Mouse (Mus musculus) lung, adult 10 weeks (tissue): ENCODE data around the gene Klra2. TPM values are rescaled to one million over a fixed set of nuclear protein-coding genes. Genes with fewer than 3 reads are reported as not detected.

Experiments
- polyA plus RNA-seq: library from polyadenylated mRNA; stranded (reverse); fragments of 350-450 nt; fragmentation: Illumina TruSeq; extraction: RNeasy Lipid Tissue Mini Kit (QIAGEN cat#74804); gene quantifications from one replicate; pipeline ENCODE4 v1.2.3, GENCODE M21; 2014; ENCODE audit warnings: low read depth, low replicate concordance; ENCODE audit not compliant: insufficient read depth

Gene Klra2
- 7.7 TPM for polyA plus RNA-seq

DNA sequence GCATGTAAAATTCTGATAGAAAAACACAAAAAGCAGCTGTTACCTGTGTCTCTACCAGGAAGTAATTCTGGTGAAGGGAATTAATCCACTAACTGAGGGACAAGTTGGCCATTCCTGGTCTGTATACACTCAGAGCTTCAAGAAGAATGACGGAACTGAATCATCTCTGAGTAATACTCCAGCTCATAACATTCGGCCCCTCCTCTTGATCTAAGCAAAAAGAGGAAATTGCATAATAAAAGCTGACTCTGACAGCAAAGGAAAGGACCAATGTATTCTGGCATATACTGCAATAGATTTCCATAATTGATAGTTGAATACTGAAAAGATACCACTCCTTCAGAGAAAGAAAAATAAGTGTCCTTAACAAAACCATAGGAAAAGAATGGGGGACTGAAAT, at the start of gene Klra2:
TSS of gene Klra2 (minus strand) at position 157 of the 400 bp plus-strand sequence.

DNA sequence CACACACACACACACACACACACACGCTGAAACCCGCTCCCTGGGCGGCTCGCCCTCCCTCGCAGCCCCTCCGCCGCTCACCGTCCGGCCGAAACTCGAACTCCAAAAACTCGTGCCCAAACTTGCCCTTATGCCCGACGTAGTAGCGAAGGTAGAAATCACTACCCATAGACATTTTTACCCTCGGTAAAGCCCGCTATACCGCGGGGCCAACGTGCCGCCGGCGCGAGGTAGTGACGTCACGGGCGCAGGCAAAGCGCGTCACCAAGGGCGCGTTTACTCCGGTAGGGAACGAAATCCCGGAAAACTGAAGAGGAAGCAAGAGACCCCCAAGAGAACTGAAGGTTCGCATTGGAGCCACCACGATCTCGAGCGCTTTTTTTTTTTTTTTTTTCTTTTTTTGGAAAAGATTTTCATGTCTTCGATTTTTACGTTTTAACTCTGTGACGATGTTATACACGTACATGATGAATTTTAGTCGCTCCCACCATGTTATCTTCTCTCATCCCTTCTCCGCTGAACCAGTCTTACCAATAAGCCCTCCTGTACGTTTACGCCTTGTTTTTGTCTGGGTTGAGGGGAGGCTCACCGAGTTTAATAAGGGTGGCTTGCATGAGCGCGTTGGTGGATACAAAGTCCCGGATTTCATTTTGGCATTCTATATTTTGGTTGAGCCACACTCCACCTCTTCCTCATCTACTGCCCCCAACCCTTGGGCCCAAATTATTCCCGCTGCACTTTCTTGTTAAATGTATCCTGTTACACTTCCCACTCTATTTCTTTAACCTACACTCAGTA, 46.0 kb upstream of the Klra2 start, which contains the start of gene Magohb:
TSS of gene Magohb (minus strand) at position 254 of the 798 bp plus-strand sequence.

Other genes with a start within 250 kb of the Klra2 start
- gene Magohb, start 45.9 kb upstream of the Klra2 start, polyA plus RNA-seq: 13.6 TPM
- 0.49 TPM for gene Styk1, start 106.2 kb upstream of the Klra2 start, polyA plus RNA-seq
- gene Ybx3, start 141.1 kb upstream of the Klra2 start, polyA plus RNA-seq: 89.4 TPM
- not detected for gene 5430401F13Rik, start 239.0 kb upstream of the Klra2 start, polyA plus RNA-seq
- not detected for gene Gm6619, start 239.0 kb upstream of the Klra2 start, polyA plus RNA-seq